Mouse (Mus musculus) limb, embryonic 12.5 days (tissue): Measurements from ENCODE around the gene Sqor. TPM values are rescaled to one million over a fixed set of nuclear protein-coding genes. Genes with fewer than 3 reads are reported as not detected.

ENCODE experiments used
- ATAC-seq: fragments of 200-750 bp; cut with Nextera tagmentation; 2 replicates; pipeline ENCODE4 v1.8.0; 2017; ENCODE audit warnings: low read depth, moderate TSS enrichment; ENCODE audit not compliant: insufficient number of reproducible peaks, insufficient read depth, low FRiP score, low TSS enrichment
- H3K27ac ChIP-seq: fragments of 300-500 bp; sonication (generic); 2 replicates; pipeline ENCODE4 v1.5.1; 2016; ENCODE audit warnings: mild to moderate bottlenecking, moderate library complexity
- H3K27me3 ChIP-seq: fragments of 300-500 bp; sonication (generic); 2 replicates; pipeline ENCODE4 v1.6.1; 2016; ENCODE audit warnings: mild to moderate bottlenecking, moderate library complexity
- H3K36me3 ChIP-seq: fragments of 300-500 bp; sonication (generic); 2 replicates; pipeline ENCODE4 v1.6.1; 2016; ENCODE audit warnings: mild to moderate bottlenecking, moderate library complexity
- H3K4me1 ChIP-seq: fragments of 300-500 bp; sonication (generic); replicated peaks from 2 replicates; pipeline ENCODE4 v1.6.1; 2016
- H3K4me2 ChIP-seq: fragments of 300-500 bp; sonication (generic); 2 replicates; pipeline ENCODE4 v1.6.1; 2016; ENCODE audit warnings: mild to moderate bottlenecking, moderate library complexity
- H3K4me3 ChIP-seq: fragments of 300-500 bp; sonication (generic); replicated peaks from 2 replicates; pipeline ENCODE4 v1.5.1; 2016; ENCODE audit warnings: mild to moderate bottlenecking
- H3K9ac ChIP-seq: fragments of 300-500 bp; sonication (generic); replicated peaks from 2 replicates; pipeline ENCODE4 v1.6.1; 2016; ENCODE audit warnings: mild to moderate bottlenecking, moderate library complexity
- H3K9me3 ChIP-seq: fragments of 300-500 bp; sonication (generic); 2 replicates; pipeline ENCODE4 v1.6.1; 2016; ENCODE audit warnings: mild to moderate bottlenecking, moderate library complexity
- WGBS: fragments of 180-500 bp; shearing (Covaris S2); methylation state at CpG from one replicate; pipeline ENCODE4 v1.1.7; 2016; 5-methylcytosine and 5-hydroxymethylcytosine counted together
- polyA plus RNA-seq: library from polyadenylated mRNA; unstranded; fragments of >200 nt; fragmentation: Nextera tagmentation; extraction: Ambion mirVana; gene quantifications from 2 replicates; pipeline ENCODE4 v1.2.1, GENCODE M21; 2016

Gene Sqor
- polyA plus RNA-seq, 1 experiment from 2014 or later = 3.4 TPM

DNA sequence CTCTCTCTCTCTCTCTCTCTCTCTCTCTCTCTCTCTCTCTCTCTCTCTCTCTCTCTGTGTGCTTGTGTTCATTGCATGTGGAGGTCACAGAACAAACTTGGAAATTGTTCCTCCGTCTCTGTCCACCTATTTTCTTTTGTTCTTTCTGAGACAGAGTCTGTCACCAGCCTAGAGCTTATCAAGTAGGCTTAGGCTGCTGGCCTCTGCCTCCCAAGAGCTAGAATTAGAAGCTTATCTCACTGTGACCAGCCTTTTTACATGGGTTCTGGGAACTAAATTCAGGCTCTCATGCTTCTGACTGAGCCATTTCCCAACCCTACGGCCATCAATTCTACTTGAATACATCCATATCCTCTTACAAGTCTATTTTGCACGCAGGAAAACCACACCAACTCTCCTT is 90.3 kb downstream of the Sqor start:
- no peak for ATAC-seq
- no peaks in the 10 kb centered on the region for H3K36me3 ChIP-seq
- no peaks in the 10 kb centered on the region for H3K4me1 ChIP-seq
- WGBS = 85% methylated on average over 3 of the region's 3 CpGs
- no peak overlapping the region for H3K4me3 ChIP-seq
- H3K9ac ChIP-seq = no peak overlapping the region
- H3K4me2 ChIP-seq = no peak overlapping the region
- no peaks in the 10 kb centered on the region; the same call in 1 of the 2 replicates for H3K27me3 ChIP-seq
- H3K9me3 ChIP-seq = no peaks in the 10 kb centered on the region
- H3K27ac ChIP-seq = no peak overlapping the region

Other genes starting within 250 kb of the Sqor start
- gene Gatm, start 153.9 kb upstream of the Sqor start, polyA plus RNA-seq = 19.6 and 20.5 TPM in 2 replicates
- 0.41 and 0.47 TPM in 2 replicates for gene AA467197, start 128.3 kb upstream of the Sqor start, polyA plus RNA-seq
- 11.1 and 12.4 TPM in 2 replicates for gene Slc30a4, start 62.6 kb upstream of the Sqor start, polyA plus RNA-seq
- 56.9 and 61.3 TPM in 2 replicates for gene Bloc1s6, start 26.7 kb upstream of the Sqor start, polyA plus RNA-seq